Mouse (Mus musculus): ENCODE measurements around the gene Lpar3. TPM values are rescaled to one million over a fixed set of nuclear protein-coding genes. Genes with fewer than 3 reads are reported as not detected.
A peak's percentile ranks its signal among the peaks of the same experiment; 100 is the strongest.

Gene Lpar3
- polyA plus RNA-seq (2016; fragmentation: Nextera tagmentation; extraction: Ambion mirVana): 0.47 and 0.52 TPM in 2 replicates

GRCm38 (mm10) chr3:146220776-146221486, at the start of gene Lpar3:
TSS of gene Lpar3 (plus strand) at chr3:146220963.
- peaks cover 67% of the 10 kb centered on the region for H3K27me3 ChIP-seq (ENCODE audit: poor library complexity, severe bottlenecking)
- H3K36me3 ChIP-seq (replicated peaks): no peaks in the 10 kb centered on the region
- peak within 1 kb of the TSS; percentile 66 for H3K4me3 ChIP-seq
- H3K9me3 ChIP-seq: no peaks in the 10 kb centered on the region
- under 1% methylated on average over 73 of the region's 73 CpGs for WGBS
- DNase-seq (ENCODE audit: extremely low spot score, low spot score): peak; percentile 73
- peaks cover 17% of the 10 kb centered on the region for H3K4me1 ChIP-seq
- H3K27ac ChIP-seq: peak within 1 kb of the TSS; percentile 75

GRCm38 (mm10) chr3:146173030-146173429, 47.7 kb upstream of the Lpar3 start:
- peaks cover 2% of the 10 kb centered on the region; the same call in 1 of the 2 replicates for H3K4me1 ChIP-seq
- 85% methylated on average over 5 of the region's 5 CpGs for WGBS
- no peak overlapping the region for H3K27ac ChIP-seq
- H3K9me3 ChIP-seq: 0 out of 2 replicates have a peak, but pooled peaks cover 4% of the 10 kb centered on the region
- H3K36me3 ChIP-seq (replicated peaks): no peaks in the 10 kb centered on the region
- no peak overlapping the region for H3K4me3 ChIP-seq
- no peak for DNase-seq (ENCODE audit: extremely low spot score, low spot score)
- no peaks in the 10 kb centered on the region for H3K27me3 ChIP-seq (ENCODE audit: poor library complexity, severe bottlenecking)

- Histone ChIP-seq H3K4me3 (no peak overlapping the region), H3K9me3 (0 out of 2 replicates have a peak, but pooled peaks cover 4% of the 10 kb centered on the region), H3K36me3 (replicated peaks) (no peaks in the 10 kb centered on the region), H3K27me3 (ENCODE audit: poor library complexity, severe bottlenecking) (no peaks in the 10 kb centered on the region), H3K27ac (no peak overlapping the region), H3K4me1 (peaks cover 5% of the 10 kb centered on the region; the same call in 1 of the 2 replicates)
- WGBS: 89% methylated on average over 9 of the region's 9 CpGs
- no peak for DNase-seq (ENCODE audit: extremely low spot score, low spot score)
Measured at GRCm38 (mm10) chr3:146174215-146174614, 46.5 kb upstream of the Lpar3 start.

GRCm38 (mm10) chr3:146177295-146177694, 43.5 kb upstream of the Lpar3 start:
- peaks cover 5% of the 10 kb centered on the region; the same call in 1 of the 2 replicates for H3K4me1 ChIP-seq
- no peak overlapping the region for H3K27ac ChIP-seq
- 83% methylated on average over 7 of the region's 7 CpGs for WGBS
- no peak for DNase-seq (ENCODE audit: extremely low spot score, low spot score)
- H3K36me3 ChIP-seq (replicated peaks): no peaks in the 10 kb centered on the region
- no peaks in the 10 kb centered on the region for H3K27me3 ChIP-seq (ENCODE audit: poor library complexity, severe bottlenecking)
- no peak overlapping the region for H3K4me3 ChIP-seq
- no peaks in the 10 kb centered on the region for H3K9me3 ChIP-seq

GRCm38 (mm10) chr3:146177748-146178582, 42.8 kb upstream of the Lpar3 start:
- WGBS: 10% methylated on average over 16 of the region's 16 CpGs
- no peaks in the 10 kb centered on the region; the same call in 1 of the 2 replicates for H3K27me3 ChIP-seq (ENCODE audit: poor library complexity, severe bottlenecking)
- no peaks in the 10 kb centered on the region for H3K36me3 ChIP-seq (replicated peaks)
- peak overlapping the region; percentile 67 for H3K27ac ChIP-seq
- peaks cover 5% of the 10 kb centered on the region; the same call in 1 of the 2 replicates for H3K4me1 ChIP-seq
- no peaks in the 10 kb centered on the region for H3K9me3 ChIP-seq
- H3K4me3 ChIP-seq: peak overlapping the region; percentile 44
- peak; percentile 75 for DNase-seq (ENCODE audit: extremely low spot score, low spot score)

- Histone ChIP-seq H3K4me3 (no peak overlapping the region), H3K27me3 (ENCODE audit: poor library complexity, severe bottlenecking) (peaks cover 7% of the 10 kb centered on the region), H3K27ac (no peak overlapping the region), H3K36me3 (replicated peaks) (no peaks in the 10 kb centered on the region), H3K9me3 (no peaks in the 10 kb centered on the region), H3K4me1 (peaks cover 15% of the 10 kb centered on the region)
- 32% methylated on average over 2 of the region's 2 CpGs for WGBS
- no peak for DNase-seq (ENCODE audit: extremely low spot score, low spot score)
Measured at GRCm38 (mm10) chr3:146180341-146180740, 40.4 kb upstream of the Lpar3 start.

- Histone ChIP-seq H3K36me3 (replicated peaks) (no peaks in the 10 kb centered on the region), H3K27me3 (ENCODE audit: poor library complexity, severe bottlenecking) (peaks cover 7% of the 10 kb centered on the region), H3K27ac (no peak overlapping the region), H3K9me3 (no peaks in the 10 kb centered on the region), H3K4me1 (peaks cover 18% of the 10 kb centered on the region), H3K4me3 (no peak overlapping the region)
- DNase-seq (ENCODE audit: extremely low spot score, low spot score): peak; percentile 51
- WGBS: 35% methylated on average over 3 of the region's 3 CpGs
Measured at GRCm38 (mm10) chr3:146180986-146181385, 39.8 kb upstream of the Lpar3 start.

- no peak overlapping the region for H3K4me3 ChIP-seq
- DNase-seq (ENCODE audit: extremely low spot score, low spot score): peak; percentile 71
- H3K27me3 ChIP-seq (ENCODE audit: poor library complexity, severe bottlenecking): peaks cover 10% of the 10 kb centered on the region
- no peaks in the 10 kb centered on the region for H3K36me3 ChIP-seq (replicated peaks)
- H3K27ac ChIP-seq: peak overlapping the region; percentile 57; the same call in 1 of the 2 replicates
- no peaks in the 10 kb centered on the region for H3K9me3 ChIP-seq
- H3K4me1 ChIP-seq: peaks cover 13% of the 10 kb centered on the region
- 22% methylated on average over 13 of the region's 13 CpGs for WGBS
Measured at GRCm38 (mm10) chr3:146184992-146185657, 35.6 kb upstream of the Lpar3 start.

- Histone ChIP-seq H3K9me3 (no peaks in the 10 kb centered on the region), H3K27me3 (ENCODE audit: poor library complexity, severe bottlenecking) (peaks cover 10% of the 10 kb centered on the region), H3K27ac (no peak overlapping the region), H3K4me3 (no peak overlapping the region), H3K4me1 (peaks cover 13% of the 10 kb centered on the region), H3K36me3 (replicated peaks) (no peaks in the 10 kb centered on the region)
- WGBS: 94% methylated on average over 10 of the region's 10 CpGs
- no peak for DNase-seq (ENCODE audit: extremely low spot score, low spot score)
Measured at GRCm38 (mm10) chr3:146186033-146186432, 34.7 kb upstream of the Lpar3 start.

- no peak overlapping the region for H3K4me3 ChIP-seq
- 0 out of 2 replicates have a peak, but pooled peaks cover 4% of the 10 kb centered on the region for H3K27me3 ChIP-seq (ENCODE audit: poor library complexity, severe bottlenecking)
- peaks cover 11% of the 10 kb centered on the region for H3K4me1 ChIP-seq
- 66% methylated on average over 10 of the region's 10 CpGs for WGBS
- no peak overlapping the region for H3K27ac ChIP-seq
- DNase-seq (ENCODE audit: extremely low spot score, low spot score): no peak
- H3K36me3 ChIP-seq (replicated peaks): no peaks in the 10 kb centered on the region
- H3K9me3 ChIP-seq: no peaks in the 10 kb centered on the region
Measured at GRCm38 (mm10) chr3:146189933-146190332, 30.8 kb upstream of the Lpar3 start.

- Histone ChIP-seq H3K27me3 (ENCODE audit: poor library complexity, severe bottlenecking) (no peaks in the 10 kb centered on the region), H3K27ac (no peak overlapping the region), H3K4me1 (peaks cover 4% of the 10 kb centered on the region), H3K4me3 (no peak overlapping the region), H3K36me3 (replicated peaks) (no peaks in the 10 kb centered on the region), H3K9me3 (no peaks in the 10 kb centered on the region)
- WGBS: 84% methylated on average over 1 of the region's 1 CpGs
- DNase-seq (ENCODE audit: extremely low spot score, low spot score): no peak
Measured at GRCm38 (mm10) chr3:146192507-146192906, 28.3 kb upstream of the Lpar3 start.

GRCm38 (mm10) chr3:146195153-146195552, 25.6 kb upstream of the Lpar3 start:
- Histone ChIP-seq H3K27ac (no peak overlapping the region), H3K36me3 (replicated peaks) (no peaks in the 10 kb centered on the region), H3K4me1 (peaks cover 4% of the 10 kb centered on the region), H3K9me3 (no peaks in the 10 kb centered on the region), H3K27me3 (ENCODE audit: poor library complexity, severe bottlenecking) (no peaks in the 10 kb centered on the region), H3K4me3 (no peak overlapping the region)
- 89% methylated on average over 5 of the region's 5 CpGs for WGBS
- DNase-seq (ENCODE audit: extremely low spot score, low spot score): no peak

Measured in forebrain, embryonic 10.5 days (tissue).